8 mouse cellular contexts compared by ENCODE assay signal in genomic region chr12:57231085-57231875, GRCm38 (mm10). TPM values are rescaled to one million over a fixed set of nuclear protein-coding genes. Genes with fewer than 3 reads are reported as not detected.
DNase-seq lines count a peak whose midpoint lies in the region; ATAC-seq lines count a peak whose summit lies in the region.

No protein-coding gene starts in this region.

- peak overlapping the region; percentile 47 for H3K4me2 ChIP-seq in embryonic facial prominence, embryonic 12.5 days (replicated peaks)
- H3K4me2 ChIP-seq in hindbrain, embryonic 15.5 days = peak overlapping the region; percentile 62
- peak overlapping the region; percentile 64 for H3K4me2 ChIP-seq in liver, embryonic 11.5 days

- H3K4me1 ChIP-seq in embryonic facial prominence, embryonic 12.5 days = no peaks in the 10 kb centered on the region
- H3K4me1 ChIP-seq in hindbrain, embryonic 15.5 days (replicated peaks) = peaks cover 8% of the 10 kb centered on the region; the same call in 1 of the 2 replicates
- peaks cover 12% of the 10 kb centered on the region; the same call in 1 of the 2 replicates for H3K4me1 ChIP-seq in liver, embryonic 11.5 days (replicated peaks; ENCODE audit: control insufficient read depth, insufficient read depth, low read length)

- no peaks in the 10 kb centered on the region for H3K9me3 ChIP-seq in embryonic facial prominence, embryonic 12.5 days
- no peaks in the 10 kb centered on the region for H3K9me3 ChIP-seq in hindbrain, embryonic 15.5 days
- H3K9me3 ChIP-seq in liver, embryonic 11.5 days (ENCODE audit: control insufficient read depth, low read length) = no peaks in the 10 kb centered on the region

- H3K36me3 ChIP-seq in embryonic facial prominence, embryonic 12.5 days = peaks cover 8% of the 10 kb centered on the region
- no peaks in the 10 kb centered on the region for H3K36me3 ChIP-seq in hindbrain, embryonic 15.5 days
- H3K36me3 ChIP-seq in liver, embryonic 11.5 days (ENCODE audit: control insufficient read depth, insufficient read depth, low read length) = peaks cover 4% of the 10 kb centered on the region; the same call in 1 of the 2 replicates

- H3K9ac ChIP-seq in embryonic facial prominence, embryonic 12.5 days = peak overlapping the region; percentile 78; the same call in 1 of the 2 replicates
- H3K9ac ChIP-seq in hindbrain, embryonic 15.5 days = peak overlapping the region; percentile 69
- peak overlapping the region; percentile 90 for H3K9ac ChIP-seq in liver, embryonic 11.5 days (ENCODE audit: low read depth, low read length)

- H3K27me3 ChIP-seq in embryonic facial prominence, embryonic 12.5 days = no peaks in the 10 kb centered on the region
- no peaks in the 10 kb centered on the region for H3K27me3 ChIP-seq in hindbrain, embryonic 15.5 days
- H3K27me3 ChIP-seq in liver, embryonic 11.5 days (replicated peaks; ENCODE audit: control insufficient read depth, insufficient read depth, low read length) = no peaks in the 10 kb centered on the region

- peak; percentile 61 for DNase-seq in CD4-positive helper T cell, adult 2 months (ENCODE audit: low read depth, low spot score)
- DNase-seq in Muller cell, postnatal 12 days (ENCODE audit: inconsistent ontology term) = peak; percentile 27
- DNase-seq in liver, embryonic 11.5 days (ENCODE audit: low spot score) = peak; percentile 60
- DNase-seq in thymus, postnatal 4 days = peak; percentile 28
- no peak for DNase-seq in ovary, postnatal 36 days (ENCODE audit: low spot score)

- WGBS in embryonic facial prominence, embryonic 12.5 days = 72% methylated on average over 14 of the region's 14 CpGs
- 77% methylated on average over 14 of the region's 14 CpGs for WGBS in hindbrain, embryonic 15.5 days
- 41% methylated on average over 14 of the region's 14 CpGs for WGBS in liver, embryonic 11.5 days

- peak overlapping the region; percentile 70 for H3K4me3 ChIP-seq in embryonic facial prominence, embryonic 12.5 days
- H3K4me3 ChIP-seq in hindbrain, embryonic 15.5 days = peak overlapping the region; percentile 94
- peak overlapping the region; percentile 81 for H3K4me3 ChIP-seq in liver, embryonic 11.5 days (ENCODE audit: low read depth, low read length)

- H3K27ac ChIP-seq in embryonic facial prominence, embryonic 12.5 days = no peak overlapping the region
- no peak overlapping the region for H3K27ac ChIP-seq in hindbrain, embryonic 15.5 days (replicated peaks)
- H3K27ac ChIP-seq in liver, embryonic 11.5 days (ENCODE audit: low read depth, low read length) = peak overlapping the region; percentile 90; the same call in 1 of the 2 replicates

- ATAC-seq in embryonic facial prominence, embryonic 12.5 days (ENCODE audit: insufficient number of reproducible peaks, insufficient read depth, low FRiP score, low TSS enrichment) = no peak
- no peak for ATAC-seq in hindbrain, embryonic 15.5 days (ENCODE audit: low FRiP score, low read depth)
- peak; percentile 55 for ATAC-seq in liver, embryonic 11.5 days (replicated peaks; ENCODE audit: low FRiP score)
- ATAC-seq in monocyte, adult 5-6 weeks (replicated peaks; ENCODE audit: insufficient number of reproducible peaks, low FRiP score, low TSS enrichment, poor library complexity, severe bottlenecking) = peak; percentile 32; the same call in 1 of the 2 replicates

RNA-seq across cellular contexts. Expression of gene Mipol1, which starts 1.1 kb away (rescaled TPM):
- 8.5 and 10.6 TPM in 2 replicates for polyA plus RNA-seq in embryonic facial prominence, embryonic 12.5 days (2016; fragmentation: Nextera tagmentation; extraction: Ambion mirVana)
- 4.1 and 4.9 TPM in 2 replicates for polyA plus RNA-seq in hindbrain, embryonic 15.5 days (2015; fragmentation: Nextera tagmentation; extraction: Ambion mirVana)
- polyA plus RNA-seq in liver, embryonic 11.5 days (2014; fragmentation: Nextera tagmentation; extraction: Ambion mirVana) = 8.5 and 11.0 TPM in 2 replicates
- 10.4 to 17.1 TPM (median 13.0 TPM) in 3 replicates for total RNA-seq in monocyte, adult 5-6 weeks (2017)

RNA-seq across cellular contexts. Expression of gene Prps1l3, which starts 1.1 kb away (rescaled TPM):
- polyA plus RNA-seq in embryonic facial prominence, embryonic 12.5 days (2016; fragmentation: Nextera tagmentation; extraction: Ambion mirVana) = 70.2 and 73.5 TPM in 2 replicates
- polyA plus RNA-seq in hindbrain, embryonic 15.5 days (2015; fragmentation: Nextera tagmentation; extraction: Ambion mirVana) = 24.7 and 28.1 TPM in 2 replicates
- 86.0 and 102 TPM in 2 replicates for polyA plus RNA-seq in liver, embryonic 11.5 days (2014; fragmentation: Nextera tagmentation; extraction: Ambion mirVana)
- 41.5 to 58.1 TPM (median 45.9 TPM) in 3 replicates for total RNA-seq in monocyte, adult 5-6 weeks (2017)

RNA-seq across cellular contexts. Expression of gene Slc25a21, which starts 34.0 kb away (rescaled TPM):
- polyA plus RNA-seq in embryonic facial prominence, embryonic 12.5 days (2016; fragmentation: Nextera tagmentation; extraction: Ambion mirVana) = 0.90 and 1.1 TPM in 2 replicates
- 0.10 and 0.33 TPM in 2 replicates for polyA plus RNA-seq in hindbrain, embryonic 15.5 days (2015; fragmentation: Nextera tagmentation; extraction: Ambion mirVana)
- 40.5 and 41.5 TPM in 2 replicates for polyA plus RNA-seq in liver, embryonic 11.5 days (2014; fragmentation: Nextera tagmentation; extraction: Ambion mirVana)
- not detected in 3 replicates for total RNA-seq in monocyte, adult 5-6 weeks (2017)

Comparison
In these comparisons a context has a peak if more than half of its experiments do, and no peak if none do; other contexts are left out.
1. ATAC-seq: peak in liver, embryonic 11.5 days (single experiment) and monocyte, adult 5-6 weeks (single experiment); none in embryonic facial prominence, embryonic 12.5 days (single experiment) and hindbrain, embryonic 15.5 days (single experiment).
2. RNA of gene Slc25a21, which starts 34.0 kb away (polyA plus RNA-seq): 40.5 to 41.5 TPM in liver, embryonic 11.5 days; 0.90 to 1.1 TPM in embryonic facial prominence, embryonic 12.5 days and 0.10 to 0.33 TPM in hindbrain, embryonic 15.5 days; every median in the first group is over 10 times any median in the second.
3. Peak in every context shown above with its lines, with median percentiles within 50 percentile points of each other: H3K4me2 ChIP-seq, H3K4me3 ChIP-seq and H3K9ac ChIP-seq.